Mouse (Mus musculus) neural tube, embryonic 13.5 days (tissue): ENCODE measurements at regions not wholly inside any gene's neighbourhood (a gene's known extent, or its start where the extent isn't known, plus 50 kb on each side); places are given as distances from the start of the nearest gene placed in this dataset.

Experiments used
- ATAC-seq: fragments of 200-750 bp; cut with Nextera tagmentation; 2 replicates; pipeline ENCODE4 v1.8.0; 2017; ENCODE audit warnings: low read depth, mild to moderate bottlenecking, moderate TSS enrichment, moderate library complexity
- H3K27ac ChIP-seq: fragments of 300-500 bp; sonication (generic); replicated peaks from 2 replicates; pipeline ENCODE4 v1.5.1; 2015; ENCODE audit warnings: moderate library complexity, mild to moderate bottlenecking, inconsistent platforms
- H3K27me3 ChIP-seq: fragments of 300-500 bp; sonication (generic); 2 replicates; pipeline ENCODE4 v1.6.1; 2015; ENCODE audit warnings: mild to moderate bottlenecking, inconsistent platforms
- H3K36me3 ChIP-seq: fragments of 300-500 bp; sonication (generic); 2 replicates; pipeline ENCODE4 v1.6.1; 2015; ENCODE audit warnings: mild to moderate bottlenecking, inconsistent platforms
- H3K4me1 ChIP-seq: fragments of 300-500 bp; sonication (generic); replicated peaks from 2 replicates; pipeline ENCODE4 v1.6.1; 2015; ENCODE audit warnings: inconsistent platforms
- H3K4me2 ChIP-seq: fragments of 300-500 bp; sonication (generic); 2 replicates; pipeline ENCODE4 v1.6.1; 2015; ENCODE audit warnings: inconsistent platforms, mild to moderate bottlenecking, moderate library complexity
- H3K4me3 ChIP-seq: fragments of 300-500 bp; sonication (generic); 2 replicates; pipeline ENCODE4 v1.5.1; 2015; ENCODE audit warnings: mild to moderate bottlenecking, inconsistent platforms
- H3K9ac ChIP-seq: fragments of 300-500 bp; sonication (generic); 2 replicates; pipeline ENCODE4 v1.6.1; 2015; ENCODE audit warnings: moderate library complexity, mild to moderate bottlenecking, inconsistent platforms
- H3K9me3 ChIP-seq: fragments of 300-500 bp; sonication (generic); 2 replicates; pipeline ENCODE4 v1.6.1; 2016; ENCODE audit warnings: inconsistent platforms
- WGBS: fragments of 180-500 bp; shearing (Covaris S2); methylation state at CpG from one replicate; pipeline ENCODE4 v1.1.7; 2015; 5-methylcytosine and 5-hydroxymethylcytosine counted together

DNA sequence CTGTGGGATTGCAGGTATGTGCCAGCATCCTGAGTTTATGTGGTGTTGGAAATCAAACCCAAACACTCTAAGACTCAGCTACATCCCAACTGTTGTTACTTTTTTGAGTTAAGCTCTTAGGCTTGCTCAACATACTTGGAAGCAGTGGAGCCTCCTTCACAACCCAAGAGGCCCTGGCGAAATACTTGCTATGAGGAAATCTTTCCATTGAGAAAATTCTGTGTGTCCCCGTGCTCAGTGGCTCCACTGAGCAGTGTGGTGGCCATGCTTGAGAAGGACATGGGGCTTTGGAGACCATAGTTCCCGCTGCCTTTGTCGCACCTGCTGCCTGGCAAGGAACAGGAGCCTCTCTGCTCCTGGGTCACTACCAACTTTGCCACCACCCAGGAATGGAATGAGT lies 89.9 kb upstream of the Ccnd1 start:
- peaks cover 13% of the 10 kb centered on the region for H3K4me1 ChIP-seq
- H3K4me3 ChIP-seq, result no peak overlapping the region
- no peak overlapping the region for H3K4me2 ChIP-seq
- H3K27ac ChIP-seq, result no peak overlapping the region
- H3K9ac ChIP-seq, result no peak overlapping the region
- no peaks in the 10 kb centered on the region for H3K9me3 ChIP-seq
- no peak for ATAC-seq
- 88% methylated on average over 4 of the region's 4 CpGs for WGBS
- peaks cover 27% of the 10 kb centered on the region for H3K27me3 ChIP-seq
- H3K36me3 ChIP-seq, result no peaks in the 10 kb centered on the region

DNA sequence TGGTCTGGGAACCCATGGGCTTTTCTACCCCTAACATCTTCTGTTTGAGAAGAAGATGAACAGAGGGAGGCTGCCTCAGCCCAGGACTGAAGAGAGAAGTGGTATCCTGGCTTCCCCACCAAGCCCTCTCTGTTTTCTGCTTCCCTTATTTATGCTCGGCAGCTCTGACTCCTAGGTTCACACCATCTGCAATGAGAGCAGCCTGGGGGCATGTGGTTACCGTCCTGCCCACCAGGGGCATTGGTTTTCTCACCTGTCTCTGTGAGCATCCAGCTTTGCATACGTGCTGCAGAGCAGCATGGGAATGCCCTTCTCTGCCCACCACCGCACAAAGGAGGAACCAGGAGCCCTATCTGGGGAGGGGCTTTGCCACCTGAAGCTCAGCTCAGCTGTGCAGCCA lies 89.4 kb upstream of the Ccnd1 start:
- 56% methylated on average over 4 of the region's 4 CpGs for WGBS
- ATAC-seq, result no peak
- peaks cover 27% of the 10 kb centered on the region for H3K27me3 ChIP-seq
- no peak overlapping the region for H3K9ac ChIP-seq
- no peaks in the 10 kb centered on the region for H3K9me3 ChIP-seq
- H3K4me3 ChIP-seq, result no peak overlapping the region
- H3K4me2 ChIP-seq, result no peak overlapping the region
- no peaks in the 10 kb centered on the region for H3K36me3 ChIP-seq
- no peak overlapping the region for H3K27ac ChIP-seq
- peaks cover 13% of the 10 kb centered on the region for H3K4me1 ChIP-seq

DNA sequence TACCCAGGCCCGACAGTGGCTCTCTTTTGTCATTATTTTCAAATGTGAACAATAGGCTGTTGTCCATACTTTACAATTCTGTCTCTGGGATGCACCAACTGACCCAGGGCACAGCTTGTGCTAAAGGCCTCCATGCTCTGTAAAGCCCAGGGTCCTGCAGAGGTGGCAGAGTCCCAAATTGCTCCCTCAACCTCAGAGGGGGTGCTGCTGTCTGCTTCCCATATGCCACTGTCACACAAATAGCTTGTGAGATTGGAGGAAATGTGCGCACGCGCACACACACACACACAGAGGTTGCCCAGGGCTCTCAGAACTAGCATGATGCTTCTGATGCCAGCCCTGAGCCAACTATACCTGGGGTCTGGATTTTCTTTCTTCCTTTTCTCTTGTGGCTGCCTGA lies 87.3 kb upstream of the Ccnd1 start:
- Histone ChIP-seq H3K9me3 (no peaks in the 10 kb centered on the region), H3K27ac (no peak overlapping the region), H3K27me3 (peaks cover 18% of the 10 kb centered on the region), H3K4me1 (peaks cover 13% of the 10 kb centered on the region), H3K4me2 (no peak overlapping the region), H3K4me3 (no peak overlapping the region), H3K9ac (no peak overlapping the region), H3K36me3 (no peaks in the 10 kb centered on the region)
- ATAC-seq, result no peak
- 74% methylated on average over 4 of the region's 4 CpGs for WGBS

DNA sequence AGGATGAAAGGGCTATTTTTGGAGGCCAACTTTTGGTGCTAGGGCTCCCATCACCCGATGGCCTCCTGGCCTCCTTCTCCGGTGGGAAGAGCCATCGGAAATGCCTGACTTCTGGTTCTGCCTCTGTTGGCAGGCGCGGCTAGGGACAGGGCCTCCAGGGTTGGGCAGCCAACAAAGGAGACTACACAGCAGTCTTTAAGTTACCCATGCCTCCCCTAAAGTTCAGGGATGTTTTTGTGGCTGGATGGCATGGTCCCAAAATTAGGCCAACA lies 86.2 kb upstream of the Ccnd1 start:
- Histone ChIP-seq H3K27ac (no peak overlapping the region), H3K27me3 (peaks cover 13% of the 10 kb centered on the region), H3K36me3 (no peaks in the 10 kb centered on the region), H3K9me3 (no peaks in the 10 kb centered on the region), H3K9ac (no peak overlapping the region), H3K4me3 (no peak overlapping the region), H3K4me2 (no peak overlapping the region), H3K4me1 (peaks cover 6% of the 10 kb centered on the region; the same call in 1 of the 2 replicates)
- WGBS, result 92% methylated on average over 5 of the region's 5 CpGs
- no peak for ATAC-seq

DNA sequence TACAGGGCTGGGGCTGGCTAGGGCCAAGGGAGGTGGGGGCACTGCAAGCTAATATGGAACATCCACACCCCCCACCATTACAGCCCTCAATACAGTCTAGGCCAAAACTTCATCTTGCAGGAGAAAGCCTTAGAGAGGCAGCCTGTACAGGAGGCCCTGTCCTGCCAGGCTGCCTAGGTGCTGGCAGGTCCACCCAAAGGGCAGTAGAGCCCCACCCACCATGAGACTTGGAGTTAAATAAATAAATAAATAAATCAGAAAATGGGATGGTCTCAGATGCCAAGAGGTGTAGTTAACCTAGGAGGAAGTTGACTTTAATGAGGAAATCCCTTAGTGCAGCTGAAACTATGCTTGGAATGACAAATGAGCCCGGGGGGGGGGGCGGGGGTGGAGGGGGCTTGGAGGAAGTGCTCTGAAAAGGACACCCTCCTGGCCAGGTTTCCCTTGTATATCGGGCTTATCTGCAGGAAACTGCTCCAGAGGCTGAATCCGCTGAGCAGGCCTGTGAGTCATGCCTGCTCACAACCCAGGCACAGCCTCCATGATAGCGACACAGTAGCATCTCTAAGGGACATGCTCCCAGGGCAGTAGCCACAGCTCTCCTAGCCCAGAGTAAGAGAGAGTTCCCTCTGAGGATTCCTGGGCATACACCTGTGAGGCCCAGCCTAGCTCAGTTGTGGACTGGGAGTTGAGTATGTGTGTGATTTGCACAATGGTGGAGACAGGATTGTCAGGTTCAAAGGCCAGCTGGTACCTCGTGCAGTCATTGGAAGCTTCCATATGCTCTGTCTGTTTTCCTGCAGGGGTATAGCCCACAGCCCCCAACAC lies 85.7 kb upstream of the Ccnd1 start:
- WGBS, result 75% methylated on average over 6 of the region's 6 CpGs
- Histone ChIP-seq H3K4me3 (no peak overlapping the region), H3K9me3 (no peaks in the 10 kb centered on the region), H3K4me1 (peaks cover 3% of the 10 kb centered on the region; the same call in 1 of the 2 replicates), H3K27me3 (peaks cover 13% of the 10 kb centered on the region), H3K9ac (no peak overlapping the region), H3K27ac (no peak overlapping the region), H3K36me3 (no peaks in the 10 kb centered on the region), H3K4me2 (no peak overlapping the region)
- ATAC-seq, result no peak

DNA sequence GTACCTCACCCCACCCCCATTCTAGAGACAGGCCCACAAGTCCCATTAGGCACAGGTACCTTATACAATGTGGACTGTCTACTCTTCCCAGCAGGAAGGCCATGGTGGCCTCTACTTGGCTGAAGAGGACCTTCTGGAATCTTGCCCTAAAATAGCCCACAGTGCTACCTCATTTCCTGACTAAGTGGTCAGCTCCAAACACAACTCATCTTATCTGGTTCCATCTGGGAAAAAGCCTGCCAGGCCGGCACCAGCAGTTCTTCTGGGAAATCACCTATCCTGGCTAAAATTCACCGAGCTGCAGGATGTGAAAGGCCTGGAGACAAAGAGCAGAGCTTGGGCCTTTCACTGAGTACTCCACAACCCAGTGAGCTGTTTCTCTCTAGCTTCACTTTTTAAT lies 84.9 kb upstream of the Ccnd1 start:
- H3K27ac ChIP-seq, result no peak overlapping the region
- no peak overlapping the region for H3K4me3 ChIP-seq
- H3K27me3 ChIP-seq, result peaks cover 8% of the 10 kb centered on the region; the same call in 1 of the 2 replicates
- no peak for ATAC-seq
- H3K4me1 ChIP-seq, result no peaks in the 10 kb centered on the region
- H3K9ac ChIP-seq, result no peak overlapping the region
- H3K9me3 ChIP-seq, result no peaks in the 10 kb centered on the region
- no peak overlapping the region for H3K4me2 ChIP-seq
- 87% methylated on average over 2 of the region's 2 CpGs for WGBS
- no peaks in the 10 kb centered on the region for H3K36me3 ChIP-seq

DNA sequence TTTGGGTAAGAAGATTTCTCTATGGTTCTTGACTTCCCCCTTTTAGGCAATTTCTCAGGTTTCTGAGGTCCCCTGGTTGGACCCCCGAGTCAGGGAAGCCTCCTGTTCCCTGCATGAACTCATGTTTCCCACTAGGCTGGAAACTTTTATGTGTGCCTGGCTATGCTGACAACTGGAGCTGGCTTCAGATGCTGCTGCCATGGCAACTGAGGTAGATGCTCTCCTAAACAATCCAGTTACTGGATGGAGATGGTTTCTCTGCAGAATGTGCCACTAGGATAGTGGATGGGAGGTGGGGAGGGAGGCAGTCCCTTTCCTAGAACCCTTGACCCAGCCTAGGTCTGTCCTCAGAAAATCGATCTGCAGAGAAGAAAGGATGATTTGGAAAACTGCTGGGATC lies 79.4 kb upstream of the Ccnd1 start:
- no peak for ATAC-seq
- Histone ChIP-seq H3K27ac (no peak overlapping the region), H3K27me3 (no peaks in the 10 kb centered on the region), H3K9me3 (no peaks in the 10 kb centered on the region), H3K4me1 (peaks cover 14% of the 10 kb centered on the region), H3K36me3 (no peaks in the 10 kb centered on the region), H3K9ac (no peak overlapping the region), H3K4me2 (no peak overlapping the region), H3K4me3 (no peak overlapping the region)
- 60% methylated on average over 2 of the region's 2 CpGs for WGBS

DNA sequence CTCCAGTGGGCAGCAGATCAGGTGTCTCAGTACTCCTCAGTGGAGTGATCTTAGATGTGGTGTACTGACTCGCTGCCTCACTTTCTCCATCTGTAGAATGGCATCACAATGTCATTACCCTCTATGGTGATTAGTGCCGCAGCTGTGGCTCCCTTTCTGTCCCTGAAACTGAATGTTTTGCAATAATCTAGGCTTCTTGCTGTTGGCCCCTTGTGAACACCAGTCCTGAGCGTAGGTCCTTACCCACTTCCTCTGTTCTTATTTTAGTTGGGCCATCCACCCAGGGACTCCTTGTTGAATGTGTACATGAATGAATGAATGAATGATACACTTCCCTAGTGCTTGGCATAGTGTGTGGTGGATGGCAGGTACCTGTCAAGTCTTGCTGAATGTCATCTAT lies 78.4 kb upstream of the Ccnd1 start:
- H3K9ac ChIP-seq, result no peak overlapping the region
- WGBS, result 89% methylated on average over 3 of the region's 3 CpGs
- H3K4me1 ChIP-seq, result peaks cover 14% of the 10 kb centered on the region
- H3K27me3 ChIP-seq, result no peaks in the 10 kb centered on the region
- no peaks in the 10 kb centered on the region for H3K9me3 ChIP-seq
- no peak overlapping the region for H3K27ac ChIP-seq
- no peaks in the 10 kb centered on the region for H3K36me3 ChIP-seq
- H3K4me2 ChIP-seq, result no peak overlapping the region
- no peak for ATAC-seq
- H3K4me3 ChIP-seq, result no peak overlapping the region

DNA sequence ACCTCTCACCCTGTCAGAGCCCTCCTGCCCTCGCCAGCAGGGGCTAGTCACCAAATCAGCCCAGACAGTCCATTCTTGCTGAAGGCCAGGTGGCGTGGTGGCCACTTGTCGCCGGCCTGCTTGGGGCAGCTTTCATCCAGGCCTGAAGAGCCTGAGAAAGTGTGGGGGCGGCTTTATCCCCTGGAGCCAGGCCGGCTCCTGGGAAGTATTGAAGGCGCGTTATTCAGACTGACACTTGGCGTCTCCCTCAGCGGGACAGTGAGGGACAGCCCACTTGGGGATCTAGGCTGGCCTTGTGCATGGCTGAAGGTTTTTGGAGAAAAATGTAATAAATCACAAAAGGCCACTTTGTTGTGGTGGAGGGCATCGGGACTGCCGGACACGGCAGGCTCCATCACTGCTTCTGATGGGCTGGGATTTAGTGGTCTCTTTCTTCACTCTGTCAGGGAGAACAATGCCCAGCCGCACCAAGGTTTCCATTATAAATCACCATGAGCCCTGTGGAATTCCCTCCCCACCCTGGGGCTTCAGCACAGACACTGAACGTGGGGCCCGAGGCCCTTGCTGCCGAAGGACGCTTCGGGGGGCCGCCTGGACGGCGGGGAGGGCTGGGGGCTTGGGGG lies 75.8 kb upstream of the Ccnd1 start:
- peak overlapping the region; percentile 22; the same call in 1 of the 2 replicates for H3K4me2 ChIP-seq
- peaks cover 14% of the 10 kb centered on the region for H3K4me1 ChIP-seq
- no peak overlapping the region for H3K9ac ChIP-seq
- no peaks in the 10 kb centered on the region for H3K9me3 ChIP-seq
- H3K27ac ChIP-seq, result no peak overlapping the region; the same call in 1 of the 2 replicates
- no peak overlapping the region for H3K4me3 ChIP-seq
- ATAC-seq, result peak; percentile 71
- no peaks in the 10 kb centered on the region for H3K36me3 ChIP-seq
- WGBS, result 8% methylated on average over 22 of the region's 22 CpGs
- H3K27me3 ChIP-seq, result no peaks in the 10 kb centered on the region

DNA sequence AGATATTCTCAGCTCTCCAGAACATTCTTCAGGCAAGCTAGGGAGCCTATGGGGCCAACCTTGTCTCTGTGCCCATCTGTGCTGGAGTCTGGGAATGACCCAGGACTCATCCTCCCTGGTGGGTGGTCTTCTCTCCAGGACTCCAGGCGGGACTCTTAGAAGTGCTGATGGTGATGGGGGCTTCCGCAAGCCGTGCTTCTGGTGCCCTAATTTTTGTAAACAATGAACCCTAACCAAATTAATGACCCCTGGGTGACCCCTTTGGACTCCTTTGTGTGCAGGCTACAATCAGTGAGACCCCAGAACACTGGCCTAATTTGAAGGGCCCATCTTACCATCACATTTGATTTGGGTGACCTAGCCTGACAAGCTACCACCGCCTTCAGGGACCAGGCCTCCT lies 71.0 kb upstream of the Ccnd1 start:
- H3K27ac ChIP-seq, result no peak overlapping the region
- no peak overlapping the region for H3K4me3 ChIP-seq
- no peak overlapping the region for H3K4me2 ChIP-seq
- no peaks in the 10 kb centered on the region for H3K27me3 ChIP-seq
- H3K9ac ChIP-seq, result no peak overlapping the region
- no peaks in the 10 kb centered on the region for H3K36me3 ChIP-seq
- 43% methylated on average over 4 of the region's 4 CpGs for WGBS
- no peak for ATAC-seq
- no peaks in the 10 kb centered on the region for H3K9me3 ChIP-seq
- peaks cover 8% of the 10 kb centered on the region for H3K4me1 ChIP-seq

DNA sequence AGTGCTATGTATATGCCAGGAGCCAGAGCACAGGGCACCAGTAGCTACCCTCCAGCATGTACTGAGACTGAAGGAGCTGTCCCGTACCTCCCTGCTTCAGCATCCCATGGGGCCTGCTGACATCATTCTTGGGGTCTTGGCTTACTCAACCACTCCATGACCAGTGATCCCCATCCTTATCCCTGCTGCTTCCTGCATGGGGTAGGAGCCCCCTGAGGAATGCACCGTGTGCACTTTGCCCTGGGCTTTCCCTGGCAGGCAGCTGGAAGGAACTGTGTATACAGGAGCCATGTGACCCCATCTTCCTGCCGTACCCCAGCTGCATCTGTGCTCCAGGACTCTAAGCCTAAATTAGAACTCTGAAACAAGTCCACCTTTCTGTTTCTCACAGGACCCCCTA lies 70.3 kb upstream of the Ccnd1 start:
- ATAC-seq, result no peak
- Histone ChIP-seq H3K4me3 (no peak overlapping the region), H3K36me3 (no peaks in the 10 kb centered on the region), H3K4me1 (peaks cover under 1% of the 10 kb centered on the region; the same call in 1 of the 2 replicates), H3K27ac (no peak overlapping the region), H3K4me2 (no peak overlapping the region), H3K9ac (no peak overlapping the region), H3K9me3 (no peaks in the 10 kb centered on the region), H3K27me3 (no peaks in the 10 kb centered on the region)
- 70% methylated on average over 3 of the region's 3 CpGs for WGBS

DNA sequence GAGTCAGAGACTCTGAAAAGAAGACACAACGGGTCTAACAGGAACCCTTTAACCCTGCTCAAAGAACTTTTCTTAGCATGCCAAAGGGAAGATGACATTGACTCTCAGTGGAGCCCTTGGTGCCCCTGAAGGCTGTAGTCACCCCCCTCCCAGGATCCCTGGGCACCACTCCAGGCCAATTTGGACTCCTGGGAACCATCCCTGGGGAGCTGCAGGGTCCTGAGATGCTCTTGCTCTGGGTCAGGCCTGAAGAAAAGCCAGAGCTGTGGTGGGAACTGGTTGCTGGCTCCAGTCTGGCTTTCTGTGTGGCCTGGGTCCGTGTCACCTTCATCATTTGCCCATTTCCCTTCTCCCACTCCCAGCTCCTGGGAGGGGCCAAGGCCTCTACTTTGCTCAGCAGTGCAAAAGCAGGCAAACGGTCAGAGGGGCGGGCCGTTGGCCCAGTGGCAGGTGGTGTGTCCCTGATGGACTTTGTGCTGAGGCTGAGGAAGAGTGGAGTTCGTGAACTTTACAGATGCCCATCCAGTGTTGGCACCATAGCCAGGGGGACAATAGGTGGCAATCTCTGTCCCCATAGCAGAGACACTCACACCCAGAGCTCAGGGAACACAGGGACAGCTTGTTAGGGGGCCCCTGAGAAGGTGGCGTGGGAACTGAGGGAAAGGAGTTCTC lies 69.1 kb upstream of the Ccnd1 start:
- no peak overlapping the region for H3K4me3 ChIP-seq
- H3K27ac ChIP-seq, result no peak overlapping the region
- no peaks in the 10 kb centered on the region for H3K36me3 ChIP-seq
- H3K27me3 ChIP-seq, result no peaks in the 10 kb centered on the region
- H3K4me1 ChIP-seq, result no peaks in the 10 kb centered on the region
- ATAC-seq, result no peak
- H3K4me2 ChIP-seq, result no peak overlapping the region
- no peaks in the 10 kb centered on the region for H3K9me3 ChIP-seq
- WGBS, result 76% methylated on average over 7 of the region's 7 CpGs
- no peak overlapping the region for H3K9ac ChIP-seq
